Mouse (Mus musculus): Measurements from ENCODE around the gene Pax7. TPM values are rescaled to one million over a fixed set of nuclear protein-coding genes. Genes with fewer than 3 reads are reported as not detected.

The Pax7 gene
- polyA plus RNA-seq, 1 experiment from 2014 or later: 0.03 TPM

DNA sequence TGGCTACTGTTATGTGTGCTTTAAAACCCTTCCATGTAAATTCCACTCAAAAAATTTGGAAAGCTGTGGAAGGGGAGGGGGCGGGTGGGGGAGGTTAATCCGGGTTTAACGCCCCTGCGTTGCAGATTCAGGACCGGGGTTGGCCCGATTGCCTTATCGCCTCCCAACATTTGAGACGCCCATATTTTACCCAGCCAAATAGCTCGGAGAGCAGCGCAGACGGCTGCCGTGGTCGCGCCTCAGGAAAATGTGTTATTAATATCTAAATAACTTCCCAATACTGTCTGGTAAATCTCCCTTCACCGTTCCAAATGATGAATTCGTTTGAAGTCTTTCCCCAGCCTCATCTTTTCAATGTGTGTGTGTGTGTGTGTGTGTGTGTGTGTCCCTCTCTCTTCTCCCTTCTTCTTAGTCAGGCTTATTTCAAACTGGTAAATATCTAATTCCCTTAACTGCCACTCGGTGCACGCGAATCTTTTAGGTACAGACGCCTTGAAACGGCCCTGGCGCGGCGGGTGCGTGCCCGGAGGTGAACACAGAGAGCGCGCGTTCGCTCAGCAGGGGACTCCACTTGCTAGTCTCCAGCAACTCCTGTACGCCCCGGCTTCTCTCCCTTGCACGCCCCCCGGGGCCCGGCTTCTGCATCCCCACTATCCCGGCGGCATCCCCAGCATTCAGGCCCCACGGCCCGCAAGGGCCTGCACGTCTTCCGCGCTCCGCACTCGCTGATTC lies 10.0 kb downstream of the Pax7 start:
- Histone ChIP-seq H3K27ac (replicated peaks) (no peak overlapping the region), H3K9me3 (replicated peaks) (no peaks in the 10 kb centered on the region), H3K27me3 (peaks cover 100% of the 10 kb centered on the region), H3K4me3 (replicated peaks) (no peak overlapping the region), H3K4me1 (replicated peaks) (no peaks in the 10 kb centered on the region), H3K9ac (no peak overlapping the region), H3K4me2 (no peak overlapping the region), H3K36me3 (replicated peaks) (no peaks in the 10 kb centered on the region)
- no peak for ATAC-seq (ENCODE audit: insufficient read depth)
- WGBS (ENCODE audit: insufficient replicate concordance): 3% methylated on average over 44 of the region's 44 CpGs

DNA sequence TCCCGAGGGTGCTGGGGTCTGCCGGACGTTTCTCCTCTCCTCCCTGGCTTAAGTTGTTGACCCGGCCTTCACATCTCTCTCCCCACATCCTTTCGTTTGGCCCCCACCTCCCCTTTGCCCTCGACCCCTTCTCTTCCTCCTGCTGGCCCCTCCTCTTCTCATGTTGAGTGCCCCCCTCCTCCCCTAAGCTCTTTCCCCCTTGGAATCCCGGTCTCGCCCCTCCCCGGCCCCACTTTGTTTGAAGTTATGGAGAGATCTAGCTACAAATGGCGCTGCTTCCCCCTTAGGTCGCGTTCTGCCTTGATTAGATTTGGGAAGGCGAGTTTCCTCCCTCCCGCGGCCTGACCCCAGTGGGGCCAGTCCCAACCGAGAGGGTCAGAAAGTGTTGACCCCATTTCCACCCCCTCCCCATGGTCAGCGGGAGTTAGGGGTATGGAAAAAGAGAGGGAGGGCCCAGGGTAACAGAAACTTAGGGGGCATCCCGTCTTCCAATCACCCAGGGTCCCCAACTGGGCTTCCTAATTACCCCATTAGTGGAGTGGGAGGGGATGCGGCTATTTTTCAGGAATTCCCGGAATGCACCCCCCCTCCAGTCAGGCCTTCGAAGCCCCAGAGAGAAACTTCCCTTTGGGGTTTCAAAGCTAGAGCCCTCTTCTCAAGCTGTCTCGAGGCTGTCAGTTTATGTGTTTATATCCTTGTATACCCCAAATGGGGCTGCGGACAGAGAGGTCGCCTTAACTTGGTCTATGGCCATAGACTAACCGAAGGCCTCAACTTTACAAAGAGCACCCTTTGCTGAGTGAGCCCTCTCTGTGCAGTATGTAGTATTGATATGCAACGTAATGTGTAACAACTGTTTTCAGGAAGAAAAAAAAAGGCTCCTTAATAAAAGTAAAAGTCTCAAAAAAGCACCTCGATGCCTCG lies 10.9 kb downstream of the Pax7 start:
- peaks cover 100% of the 10 kb centered on the region for H3K27me3 ChIP-seq
- no peaks in the 10 kb centered on the region for H3K9me3 ChIP-seq (replicated peaks)
- no peak overlapping the region for H3K4me2 ChIP-seq
- WGBS (ENCODE audit: insufficient replicate concordance): 2% methylated on average over 28 of the region's 28 CpGs
- no peak overlapping the region for H3K4me3 ChIP-seq (replicated peaks)
- no peak overlapping the region for H3K9ac ChIP-seq
- H3K27ac ChIP-seq (replicated peaks): no peak overlapping the region
- no peaks in the 10 kb centered on the region for H3K4me1 ChIP-seq (replicated peaks)
- no peaks in the 10 kb centered on the region for H3K36me3 ChIP-seq (replicated peaks)
- no peak for ATAC-seq (ENCODE audit: insufficient read depth)

GRCm38 (mm10) chr4:139821491-139822160 lies 11.7 kb downstream of the Pax7 start:
- peaks cover 100% of the 10 kb centered on the region for H3K27me3 ChIP-seq
- no peak for ATAC-seq (ENCODE audit: insufficient read depth)
- H3K4me3 ChIP-seq (replicated peaks): no peak overlapping the region
- H3K4me2 ChIP-seq: no peak overlapping the region
- no peak overlapping the region for H3K9ac ChIP-seq
- H3K27ac ChIP-seq (replicated peaks): no peak overlapping the region
- H3K4me1 ChIP-seq (replicated peaks): no peaks in the 10 kb centered on the region
- no peaks in the 10 kb centered on the region for H3K9me3 ChIP-seq (replicated peaks)
- no peaks in the 10 kb centered on the region for H3K36me3 ChIP-seq (replicated peaks)
- 2% methylated on average over 63 of the region's 65 CpGs for WGBS (ENCODE audit: insufficient replicate concordance)

DNA sequence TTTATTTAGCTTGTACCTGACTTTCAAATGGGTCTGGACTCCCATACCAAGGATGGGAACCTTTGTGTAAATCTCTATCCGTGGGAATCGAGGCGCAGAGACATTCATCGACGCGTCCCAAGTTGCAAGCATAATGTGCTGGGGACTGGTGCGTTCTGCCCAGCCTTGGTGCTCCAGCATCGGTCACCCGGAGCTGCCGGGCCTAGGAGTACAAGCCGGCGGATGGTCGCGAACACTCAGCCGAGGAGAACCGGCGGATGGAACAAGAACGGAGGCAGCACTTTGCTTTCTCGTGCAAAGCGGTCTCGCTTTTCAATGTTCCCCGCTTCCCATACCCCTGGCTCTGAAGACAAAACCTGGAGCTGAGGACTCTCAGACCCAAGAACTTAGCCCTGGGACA lies 12.3 kb downstream of the Pax7 start:
- Histone ChIP-seq H3K27ac (replicated peaks) (no peak overlapping the region), H3K27me3 (peaks cover 100% of the 10 kb centered on the region), H3K9ac (no peak overlapping the region), H3K4me3 (replicated peaks) (no peak overlapping the region), H3K4me2 (no peak overlapping the region), H3K4me1 (replicated peaks) (no peaks in the 10 kb centered on the region), H3K9me3 (replicated peaks) (no peaks in the 10 kb centered on the region), H3K36me3 (replicated peaks) (no peaks in the 10 kb centered on the region)
- WGBS (ENCODE audit: insufficient replicate concordance): 2% methylated on average over 22 of the region's 22 CpGs
- ATAC-seq (ENCODE audit: insufficient read depth): no peak

DNA sequence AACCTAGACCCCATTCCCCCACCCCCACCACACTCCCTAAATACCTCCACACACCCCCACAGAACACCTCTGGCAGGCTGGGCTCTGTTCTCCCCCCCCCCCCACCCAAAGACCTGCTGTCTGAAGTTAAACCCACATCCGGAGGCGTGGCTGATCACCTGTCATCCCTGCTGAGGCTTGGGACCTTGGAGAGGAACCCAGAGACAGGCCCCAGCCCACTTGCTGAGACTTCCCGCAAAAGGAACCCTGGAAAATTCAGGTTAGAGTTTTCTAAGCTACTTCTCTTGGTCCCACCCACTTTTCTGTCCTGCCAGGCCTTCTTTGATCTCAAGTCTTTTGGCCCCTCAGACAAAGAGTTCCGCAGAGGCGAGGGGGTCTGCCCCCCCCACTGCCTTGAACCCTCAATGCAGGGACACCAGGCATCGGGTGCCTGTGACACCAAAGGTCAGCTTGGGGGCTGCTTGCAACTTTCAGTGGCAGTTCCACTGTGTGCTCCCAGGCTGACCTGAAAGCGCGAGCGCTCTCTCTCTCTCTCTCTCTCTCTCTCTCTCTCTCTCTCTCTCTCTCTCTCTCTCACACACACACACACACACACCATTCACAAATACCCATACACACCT lies 13.8 kb downstream of the Pax7 start:
- Histone ChIP-seq H3K4me2 (no peak overlapping the region), H3K27me3 (peaks cover 97% of the 10 kb centered on the region), H3K4me1 (replicated peaks) (no peaks in the 10 kb centered on the region), H3K9ac (no peak overlapping the region), H3K27ac (replicated peaks) (no peak overlapping the region), H3K4me3 (replicated peaks) (no peak overlapping the region), H3K9me3 (replicated peaks) (no peaks in the 10 kb centered on the region), H3K36me3 (replicated peaks) (no peaks in the 10 kb centered on the region)
- no peak for ATAC-seq (ENCODE audit: insufficient read depth)
- 1% methylated on average over 9 of the region's 9 CpGs for WGBS (ENCODE audit: insufficient replicate concordance)

DNA sequence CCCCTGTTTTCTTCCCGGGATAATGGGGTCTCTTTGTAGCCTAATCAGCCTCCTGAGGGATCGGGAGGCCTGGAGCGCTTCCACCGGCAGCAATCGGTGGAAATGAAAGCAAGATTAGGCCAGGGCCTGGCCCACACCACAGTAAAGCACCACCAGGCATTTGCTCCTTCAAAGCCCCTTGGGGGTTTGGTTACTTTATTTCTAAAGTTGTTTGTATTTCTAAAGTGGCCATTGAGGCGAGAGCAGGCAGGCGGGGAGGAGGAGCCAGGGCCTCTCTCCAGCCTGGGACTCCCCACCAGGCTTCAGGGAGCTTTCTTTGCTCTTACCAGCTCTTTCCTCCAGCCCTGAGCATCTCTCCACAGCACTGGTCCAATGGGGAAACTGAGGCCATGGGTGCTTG lies 15.2 kb downstream of the Pax7 start:
- Histone ChIP-seq H3K4me2 (no peak overlapping the region), H3K36me3 (replicated peaks) (no peaks in the 10 kb centered on the region), H3K4me1 (replicated peaks) (no peaks in the 10 kb centered on the region), H3K27ac (replicated peaks) (no peak overlapping the region), H3K9ac (no peak overlapping the region), H3K9me3 (replicated peaks) (no peaks in the 10 kb centered on the region), H3K27me3 (peaks cover 97% of the 10 kb centered on the region), H3K4me3 (replicated peaks) (no peak overlapping the region)
- 8% methylated on average over 7 of the region's 7 CpGs for WGBS (ENCODE audit: insufficient replicate concordance)
- no peak for ATAC-seq (ENCODE audit: insufficient read depth)

DNA sequence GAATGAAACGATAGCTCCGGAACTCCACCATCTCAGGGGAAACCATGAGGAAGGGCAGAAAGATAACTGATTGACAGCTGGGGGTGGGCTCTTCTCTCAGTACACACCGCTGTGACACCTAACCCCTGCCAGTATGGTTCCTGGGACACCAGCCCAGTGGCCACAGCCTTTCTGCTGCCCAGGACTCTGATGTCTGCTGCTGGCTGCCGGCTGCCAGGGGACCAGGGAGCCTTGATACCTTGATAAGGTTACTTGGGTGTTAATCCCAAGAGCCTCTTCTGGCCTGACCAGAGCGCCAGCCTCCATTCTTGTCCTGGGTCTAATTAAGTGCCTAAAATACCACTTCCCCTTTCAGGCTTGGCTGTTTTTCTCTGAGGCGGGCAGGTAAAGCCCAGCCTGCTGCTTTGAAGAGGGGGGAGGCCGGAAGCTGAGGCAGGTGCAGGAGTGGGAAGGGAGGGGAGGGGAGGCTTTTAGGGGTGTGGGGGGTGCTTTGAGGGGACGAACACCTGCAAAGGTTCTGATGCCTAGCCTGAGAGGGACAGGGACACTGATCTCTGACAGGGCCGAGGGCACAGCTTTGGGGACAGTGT lies 19.9 kb downstream of the Pax7 start:
- Histone ChIP-seq H3K9ac (no peak overlapping the region), H3K4me2 (no peak overlapping the region), H3K9me3 (replicated peaks) (no peaks in the 10 kb centered on the region), H3K27me3 (peaks cover 96% of the 10 kb centered on the region), H3K4me1 (replicated peaks) (no peaks in the 10 kb centered on the region), H3K27ac (replicated peaks) (no peak overlapping the region), H3K4me3 (replicated peaks) (no peak overlapping the region), H3K36me3 (replicated peaks) (no peaks in the 10 kb centered on the region)
- WGBS (ENCODE audit: insufficient replicate concordance): 7% methylated on average over 9 of the region's 9 CpGs
- no peak for ATAC-seq (ENCODE audit: insufficient read depth)

DNA sequence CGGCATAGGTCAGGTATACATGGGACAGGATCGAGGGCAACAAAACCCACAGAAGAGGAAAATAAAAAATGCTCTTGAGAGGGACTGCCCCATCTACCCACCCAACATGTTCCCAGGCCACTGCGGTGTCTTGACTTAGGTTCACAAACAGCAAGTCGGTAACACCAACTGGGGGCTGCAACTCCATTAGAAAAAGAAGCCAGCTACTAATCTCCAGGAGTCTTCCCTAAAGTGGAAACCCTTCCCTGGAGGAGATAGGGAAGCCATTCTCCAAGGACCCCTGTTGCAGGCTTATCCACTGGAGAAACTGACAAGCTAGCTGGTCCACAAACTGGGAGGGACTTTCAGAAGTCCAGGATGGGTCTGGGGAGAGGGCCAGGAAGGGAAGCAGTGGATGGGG lies 21.4 kb downstream of the Pax7 start:
- no peak overlapping the region for H3K4me2 ChIP-seq
- WGBS (ENCODE audit: insufficient replicate concordance): 31% methylated on average over 4 of the region's 4 CpGs
- no peaks in the 10 kb centered on the region for H3K4me1 ChIP-seq (replicated peaks)
- H3K4me3 ChIP-seq (replicated peaks): no peak overlapping the region
- H3K36me3 ChIP-seq (replicated peaks): no peaks in the 10 kb centered on the region
- H3K27me3 ChIP-seq: peaks cover 92% of the 10 kb centered on the region
- ATAC-seq (ENCODE audit: insufficient read depth): no peak
- no peak overlapping the region for H3K9ac ChIP-seq
- no peak overlapping the region for H3K27ac ChIP-seq (replicated peaks)
- no peaks in the 10 kb centered on the region for H3K9me3 ChIP-seq (replicated peaks)

- Histone ChIP-seq H3K36me3 (replicated peaks) (no peaks in the 10 kb centered on the region), H3K4me3 (replicated peaks) (no peak overlapping the region), H3K27me3 (peaks cover 92% of the 10 kb centered on the region), H3K4me1 (replicated peaks) (no peaks in the 10 kb centered on the region), H3K9ac (no peak overlapping the region), H3K27ac (replicated peaks) (no peak overlapping the region), H3K9me3 (replicated peaks) (no peaks in the 10 kb centered on the region), H3K4me2 (no peak overlapping the region)
- 39% methylated on average over 5 of the region's 5 CpGs for WGBS (ENCODE audit: insufficient replicate concordance)
- no peak for ATAC-seq (ENCODE audit: insufficient read depth)
These were observed 21.9 kb downstream of the Pax7 start for GRCm38 (mm10) chr4:139811475-139811874.

DNA sequence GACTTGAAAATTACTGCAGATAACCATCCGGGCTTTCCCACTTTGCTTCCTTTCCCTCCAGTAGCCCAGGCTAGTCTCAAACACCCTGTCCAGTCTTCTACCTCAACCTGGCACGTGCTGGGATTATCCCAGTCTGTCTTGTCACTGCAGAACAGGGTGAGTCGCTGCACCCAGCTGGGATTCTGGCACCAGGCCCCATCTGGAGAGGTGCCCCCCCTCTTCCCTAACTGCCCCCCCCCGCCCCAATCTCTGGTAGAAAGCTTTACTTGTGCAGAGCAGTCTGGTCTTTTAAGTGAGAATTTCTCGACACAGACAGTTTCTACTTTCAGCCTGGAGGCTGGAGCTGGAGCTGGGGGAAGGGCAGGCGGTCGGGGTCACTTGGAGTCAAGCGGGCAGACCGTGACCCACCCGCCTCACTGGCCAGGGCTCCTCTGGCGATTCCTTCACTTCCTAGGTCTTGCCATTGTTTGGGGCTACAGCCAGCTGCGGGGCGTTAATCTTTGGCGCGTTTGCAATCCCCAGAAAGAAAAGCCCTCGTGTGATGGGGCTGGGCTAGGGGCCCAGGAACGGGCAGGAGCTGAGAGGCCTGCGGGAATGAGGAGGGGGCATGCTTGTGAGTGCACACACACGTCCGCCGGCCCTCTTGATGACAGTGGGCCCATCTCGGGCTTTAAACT lies 22.4 kb downstream of the Pax7 start:
- H3K27me3 ChIP-seq: peaks cover 91% of the 10 kb centered on the region
- H3K36me3 ChIP-seq (replicated peaks): no peaks in the 10 kb centered on the region
- no peaks in the 10 kb centered on the region for H3K4me1 ChIP-seq (replicated peaks)
- H3K27ac ChIP-seq (replicated peaks): no peak overlapping the region
- no peak overlapping the region; the same call in 1 of the 2 replicates for H3K4me2 ChIP-seq
- WGBS (ENCODE audit: insufficient replicate concordance): 11% methylated on average over 22 of the region's 22 CpGs
- no peak overlapping the region for H3K4me3 ChIP-seq (replicated peaks)
- H3K9ac ChIP-seq: no peak overlapping the region
- ATAC-seq (ENCODE audit: insufficient read depth): no peak
- no peaks in the 10 kb centered on the region for H3K9me3 ChIP-seq (replicated peaks)
